Mouse (Mus musculus): ENCODE measurements around the gene H2-Ab1.

Gene H2-Ab1

GRCm38 (mm10) chr17:34306407-34306806 lies 48.9 kb downstream of the H2-Ab1 start:
- in situ Hi-C loops (cut with MboI, MseI): no loop called here

- in situ Hi-C loops (cut with MboI, MseI): no loop called here
Observed at GRCm38 (mm10) chr17:34307216-34307615, 49.7 kb downstream of the H2-Ab1 start.

- in situ Hi-C loops (cut with MboI, MseI): no loop called here
Observed at GRCm38 (mm10) chr17:34308161-34308560, 50.7 kb downstream of the H2-Ab1 start.

GRCm38 (mm10) chr17:34309225-34309624 lies 51.7 kb downstream of the H2-Ab1 start:
- in situ Hi-C loops (cut with MboI, MseI): no loop called here

- in situ Hi-C loops (cut with MboI, MseI): loop anchor here (10.0 kb wide), 1 partner anchor 65 kb away; no protein-coding TSS in a partner anchor
Observed at GRCm38 (mm10) chr17:34309683-34310385, 52.3 kb downstream of the H2-Ab1 start.

- in situ Hi-C loops (cut with MboI, MseI): loop anchor here (10.0 kb wide), 1 partner anchor 66 kb away; no protein-coding TSS in a partner anchor
Observed at GRCm38 (mm10) chr17:34310526-34310925, 53.0 kb downstream of the H2-Ab1 start.

- in situ Hi-C loops (cut with MboI, MseI): loop anchor here (10.0 kb wide), 1 partner anchor 67 kb away; no protein-coding TSS in a partner anchor
Observed at GRCm38 (mm10) chr17:34312185-34312584, 54.7 kb downstream of the H2-Ab1 start.

GRCm38 (mm10) chr17:34313393-34313792 lies 55.9 kb downstream of the H2-Ab1 start:
- in situ Hi-C loops (cut with MboI, MseI): loop anchor here (10.0 kb wide), 1 partner anchor 69 kb away; no protein-coding TSS in a partner anchor

- in situ Hi-C loops (cut with MboI, MseI): loop anchor here (10.0 kb wide), 1 partner anchor 69 kb away; no protein-coding TSS in a partner anchor
Observed at GRCm38 (mm10) chr17:34314286-34314685, 56.8 kb downstream of the H2-Ab1 start.

- in situ Hi-C loops (cut with MboI, MseI): loop anchor here (10.0 kb wide), 1 partner anchor 71 kb away; no protein-coding TSS in a partner anchor
Observed at GRCm38 (mm10) chr17:34315512-34315911, 58.0 kb downstream of the H2-Ab1 start.

GRCm38 (mm10) chr17:34316697-34317096 lies 59.2 kb downstream of the H2-Ab1 start:
- in situ Hi-C loops (cut with MboI, MseI): loop anchor here (10.0 kb wide), 1 partner anchor 72 kb away; no protein-coding TSS in a partner anchor

GRCm38 (mm10) chr17:34317275-34317674 lies 59.8 kb downstream of the H2-Ab1 start:
- in situ Hi-C loops (cut with MboI, MseI): loop anchor here (10.0 kb wide), 1 partner anchor 72 kb away; no protein-coding TSS in a partner anchor

All from T-helper 2 cell (primary cell).